Mouse (Mus musculus): ENCODE results near the gene Vkorc1l1.

- TF ChIP-seq CTCF (IDR thresholded peaks at IDR 0.05; ENCODE audit: low read depth) (no peak), EP300 (IDR thresholded peaks at IDR 0.05; ENCODE audit: low read depth) (no peak)
Measured at GRCm38 (mm10) chr5:129980216-129980615, 38.4 kb downstream of the Vkorc1l1 start.

Data from heart, postnatal 0 days (tissue).